Mouse (Mus musculus) layer of hippocampus, adult 8-10 months (tissue): Measurements from ENCODE around the gene Wee1. TPM values are rescaled to one million over a fixed set of nuclear protein-coding genes. Genes with fewer than 3 reads are reported as not detected.

ENCODE experiments used
- DNase-seq, 2 experiments: peaks; one replicate each; pipeline ENCODE4 v3.0.0; 2022; ENCODE audit warnings: low spot score in 2 of 2
- total RNA-seq, 4 experiments: library from RNA; stranded (reverse); gene quantifications; 2 replicates each; pipeline ENCODE4 v1.2.4; 2022

Gene Wee1
- total RNA-seq, 4 experiments from 2014 or later: 16.4 to 23.0 (median 20.2) TPM

GRCm38 (mm10) chr7:110189951-110190350 lies 68.1 kb downstream of the Wee1 start:
- DNase-seq: no peak

Other genes starting within 250 kb of the Wee1 start
- gene Dennd5a, start 161.6 kb upstream of the Wee1 start, total RNA-seq: 100 to 1,000 TPM; 206 to 222 (median 217) TPM
- 10 to 100 TPM; 42.0 to 52.7 (median 48.8) TPM for gene Tmem41b, start 135.1 kb upstream of the Wee1 start, total RNA-seq
- 100 to 1,000 TPM in 2 of 4 experiments, 10 to 100 TPM in 2; 87.4 to 109 (median 99.4) TPM for gene Ipo7, start 103.8 kb upstream of the Wee1 start, total RNA-seq
- gene Zfp143, start 60.8 kb upstream of the Wee1 start, total RNA-seq: 10 to 100 TPM in 3 of 4 experiments, 1 to 10 TPM in 1; 9.7 to 13.4 (median 11.9) TPM
- gene Swap70, start 99.7 kb downstream of the Wee1 start, total RNA-seq: 10 to 100 TPM; 10.5 to 13.3 (median 11.8) TPM